Mouse (Mus musculus) hindbrain, embryonic 11.5 days (tissue): ENCODE measurements around the gene Gipc2. TPM values are rescaled to one million over a fixed set of nuclear protein-coding genes. Genes with fewer than 3 reads are reported as not detected.
A peak's percentile ranks its signal among the peaks of the same experiment; 100 is the strongest.

Experiments
- ATAC-seq: fragments of 200-750 bp; cut with Nextera tagmentation; 2 replicates; pipeline ENCODE4 v1.8.0; 2017; ENCODE audit warnings: mild to moderate bottlenecking, moderate TSS enrichment, moderate library complexity; ENCODE audit not compliant: low FRiP score
- DNase-seq: peaks from one replicate; pipeline ENCODE4 v3.0.0-alpha.2; 2015; ENCODE audit warnings: low spot score
- H3K27ac ChIP-seq: fragments of 300-500 bp; sonication (generic); 2 replicates; pipeline ENCODE4 v1.5.1; 2014; ENCODE audit warnings: mild to moderate bottlenecking, low read depth, low read length
- H3K27me3 ChIP-seq: fragments of 300-500 bp; sonication (generic); 2 replicates; pipeline ENCODE4 v1.6.1; 2014; ENCODE audit warnings: mild to moderate bottlenecking, low read length, moderate library complexity, mixed read lengths; ENCODE audit not compliant: control insufficient read depth, insufficient read depth
- H3K36me3 ChIP-seq: fragments of 300-500 bp; sonication (generic); 2 replicates; pipeline ENCODE4 v1.6.1; 2014; ENCODE audit warnings: mild to moderate bottlenecking, low read length, moderate library complexity, mixed read lengths; ENCODE audit not compliant: control insufficient read depth, insufficient read depth
- H3K4me1 ChIP-seq: fragments of 300-500 bp; sonication (generic); replicated peaks from 2 replicates; pipeline ENCODE4 v1.6.1; 2014; ENCODE audit warnings: low read length, mixed read lengths; ENCODE audit not compliant: control insufficient read depth, insufficient read depth
- H3K4me2 ChIP-seq: fragments of 300-500 bp; sonication (generic); replicated peaks from 2 replicates; pipeline ENCODE4 v1.6.1; 2014; ENCODE audit warnings: mild to moderate bottlenecking, low read depth, low read length
- H3K4me3 ChIP-seq: fragments of 300-500 bp; sonication (generic); 2 replicates; pipeline ENCODE4 v1.5.1; 2014; ENCODE audit warnings: low read depth, low read length
- H3K9ac ChIP-seq: fragments of 300-500 bp; sonication (generic); 2 replicates; pipeline ENCODE4 v1.6.1; 2014; ENCODE audit warnings: low read depth, low read length
- H3K9me3 ChIP-seq: fragments of 300-500 bp; sonication (generic); 2 replicates; pipeline ENCODE4 v1.6.1; 2016; ENCODE audit warnings: low read length; ENCODE audit not compliant: control insufficient read depth
- WGBS: fragments of 180-500 bp; shearing (Covaris S2); extraction: QIAGEN DNeasy Blood & Tissue Kit; methylation state at CpG from one replicate; pipeline ENCODE4 v1.1.7; 2014; 5-methylcytosine and 5-hydroxymethylcytosine counted together
- polyA plus RNA-seq: library from polyadenylated mRNA; unstranded; fragments of >200 nt; fragmentation: Nextera tagmentation; extraction: Ambion mirVana; gene quantifications from 2 replicates; pipeline ENCODE4 v1.2.1, GENCODE M21; 2014

Gene Gipc2
- polyA plus RNA-seq, 1 experiment from 2014 or later = 5.0 TPM

GRCm38 (mm10) chr3:152122720-152123119 is 43.3 kb downstream of the Gipc2 start:
- H3K27ac ChIP-seq = no peak overlapping the region
- no peak overlapping the region for H3K4me3 ChIP-seq
- no peak overlapping the region for H3K9ac ChIP-seq
- 70% methylated on average over 3 of the region's 3 CpGs for WGBS
- H3K9me3 ChIP-seq = no peaks in the 10 kb centered on the region
- H3K27me3 ChIP-seq = no peaks in the 10 kb centered on the region
- H3K4me1 ChIP-seq = no peaks in the 10 kb centered on the region
- H3K4me2 ChIP-seq = no peak overlapping the region
- DNase-seq (no peak), ATAC-seq (no peak)
- no peaks in the 10 kb centered on the region for H3K36me3 ChIP-seq

DNA sequence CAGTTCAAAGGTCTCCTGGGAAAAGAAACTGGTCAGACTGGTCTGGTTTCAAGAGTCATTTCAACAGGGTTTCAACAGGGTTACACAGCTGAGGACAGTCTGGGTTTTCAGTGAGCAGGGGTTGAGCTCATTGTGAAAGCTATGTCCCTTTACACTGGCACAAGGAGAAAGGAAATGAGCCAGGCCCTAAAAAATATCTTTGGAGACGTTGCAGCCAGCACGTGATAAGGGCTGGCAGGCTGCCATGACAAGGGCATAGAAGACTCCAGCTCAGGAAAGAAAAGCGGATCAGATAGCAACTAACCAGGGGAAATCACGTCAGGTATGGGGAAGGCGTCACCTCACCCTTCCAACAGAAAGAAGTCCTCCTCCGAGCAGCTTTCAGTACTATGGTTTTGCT is 43.9 kb downstream of the Gipc2 start:
- H3K27ac ChIP-seq = no peak overlapping the region
- ATAC-seq (no peak), DNase-seq (no peak)
- 74% methylated on average over 6 of the region's 6 CpGs for WGBS
- no peak overlapping the region for H3K4me2 ChIP-seq
- no peaks in the 10 kb centered on the region for H3K4me1 ChIP-seq
- no peaks in the 10 kb centered on the region for H3K27me3 ChIP-seq
- H3K9ac ChIP-seq = no peak overlapping the region
- H3K36me3 ChIP-seq = no peaks in the 10 kb centered on the region
- H3K4me3 ChIP-seq = no peak overlapping the region
- H3K9me3 ChIP-seq = no peaks in the 10 kb centered on the region

- no peak for ATAC-seq
These were observed 44.6 kb downstream of the Gipc2 start for GRCm38 (mm10) chr3:152121169-152122009.

GRCm38 (mm10) chr3:152119987-152120386 is 46.0 kb downstream of the Gipc2 start:
- no peaks in the 10 kb centered on the region for H3K4me1 ChIP-seq
- no peak for ATAC-seq
- DNase-seq = no peak

More at GRCm38 (mm10) chr3:152121169-152122009, 44.6 kb downstream of the Gipc2 start:
- Histone ChIP-seq H3K9me3 (no peaks in the 10 kb centered on the region), H3K4me3 (no peak overlapping the region), H3K4me1 (no peaks in the 10 kb centered on the region), H3K27ac (no peak overlapping the region), H3K9ac (no peak overlapping the region), H3K36me3 (no peaks in the 10 kb centered on the region), H3K27me3 (no peaks in the 10 kb centered on the region), H3K4me2 (no peak overlapping the region)
- no peak for DNase-seq
- 82% methylated on average over 11 of the region's 11 CpGs for WGBS

DNA sequence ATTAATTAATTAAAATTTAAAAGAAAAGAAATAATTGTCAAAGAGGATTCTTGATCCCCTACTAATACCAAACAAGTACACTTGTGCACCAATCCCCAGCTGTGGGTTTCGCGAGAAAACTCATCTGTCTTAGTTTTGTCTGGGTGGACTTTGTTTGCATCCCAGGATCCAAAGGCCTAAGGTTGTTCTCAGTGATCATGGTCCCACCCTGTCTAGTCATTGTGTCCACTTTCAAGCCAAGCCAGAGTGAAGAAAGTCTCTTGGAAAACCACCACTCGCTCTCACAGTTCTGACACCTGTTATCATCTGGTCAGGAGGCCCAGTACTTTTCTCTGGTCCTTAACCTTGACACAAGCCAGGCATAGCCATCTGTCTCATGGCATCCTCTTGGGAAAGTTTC is 48.1 kb downstream of the Gipc2 start:
- H3K36me3 ChIP-seq = no peaks in the 10 kb centered on the region
- H3K4me1 ChIP-seq = no peaks in the 10 kb centered on the region
- no peak for ATAC-seq
- WGBS = 95% methylated on average over 3 of the region's 3 CpGs
- no peak overlapping the region for H3K4me3 ChIP-seq
- H3K9ac ChIP-seq = no peak overlapping the region
- H3K9me3 ChIP-seq = no peaks in the 10 kb centered on the region
- no peaks in the 10 kb centered on the region for H3K27me3 ChIP-seq
- DNase-seq = no peak
- H3K4me2 ChIP-seq = no peak overlapping the region
- H3K27ac ChIP-seq = no peak overlapping the region

More at GRCm38 (mm10) chr3:152119987-152120386, 46.0 kb downstream of the Gipc2 start:
- Histone ChIP-seq H3K27me3 (no peaks in the 10 kb centered on the region), H3K4me2 (no peak overlapping the region), H3K36me3 (no peaks in the 10 kb centered on the region), H3K9me3 (no peaks in the 10 kb centered on the region), H3K9ac (no peak overlapping the region), H3K4me3 (no peak overlapping the region), H3K27ac (no peak overlapping the region)
- WGBS = 66% methylated on average over 4 of the region's 4 CpGs

- Histone ChIP-seq H3K9me3 (no peaks in the 10 kb centered on the region), H3K27me3 (no peaks in the 10 kb centered on the region), H3K4me2 (no peak overlapping the region), H3K4me3 (no peak overlapping the region), H3K27ac (no peak overlapping the region), H3K36me3 (no peaks in the 10 kb centered on the region), H3K9ac (no peak overlapping the region), H3K4me1 (no peaks in the 10 kb centered on the region)
- ATAC-seq (no peak), DNase-seq (no peak)
- WGBS = 97% methylated on average over 3 of the region's 3 CpGs
These were observed 49.9 kb downstream of the Gipc2 start for GRCm38 (mm10) chr3:152116140-152116539.

DNA sequence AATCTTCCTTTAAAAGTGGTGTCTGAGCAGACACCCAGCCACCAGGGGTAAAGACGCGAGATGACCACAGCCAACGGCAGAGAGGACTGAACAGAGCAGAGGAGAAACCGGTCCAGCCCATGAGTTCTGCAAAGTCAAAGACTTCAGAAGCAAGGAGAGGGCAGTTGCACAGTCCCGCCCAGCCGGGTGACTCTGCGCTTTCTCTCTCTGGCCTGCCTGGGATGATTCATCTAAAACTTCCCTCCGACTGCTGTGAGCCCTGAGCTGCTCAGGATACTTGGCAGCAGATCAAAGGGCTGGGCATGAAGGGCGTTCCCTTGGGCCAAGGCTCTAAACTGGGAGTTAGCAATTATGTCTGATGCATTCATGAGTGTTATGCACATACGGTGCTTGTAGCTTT is 51.2 kb downstream of the Gipc2 start:
- DNase-seq = peak; percentile 46
- no peak overlapping the region for H3K4me2 ChIP-seq

GRCm38 (mm10) chr3:152114222-152114621 is 51.8 kb downstream of the Gipc2 start:
- H3K9me3 ChIP-seq = no peaks in the 10 kb centered on the region
- H3K27me3 ChIP-seq = no peaks in the 10 kb centered on the region
- no peak overlapping the region for H3K4me2 ChIP-seq
- no peak overlapping the region for H3K4me3 ChIP-seq
- no peak overlapping the region for H3K9ac ChIP-seq
- DNase-seq (no peak), ATAC-seq (no peak)
- no peaks in the 10 kb centered on the region for H3K4me1 ChIP-seq
- WGBS = 71% methylated on average over 4 of the region's 4 CpGs
- H3K36me3 ChIP-seq = no peaks in the 10 kb centered on the region
- no peak overlapping the region for H3K27ac ChIP-seq

More for the DNA sequence above, 51.2 kb downstream of the Gipc2 start:
- Histone ChIP-seq H3K4me1 (no peaks in the 10 kb centered on the region), H3K27ac (no peak overlapping the region), H3K9ac (no peak overlapping the region), H3K4me3 (no peak overlapping the region), H3K9me3 (no peaks in the 10 kb centered on the region), H3K27me3 (no peaks in the 10 kb centered on the region), H3K36me3 (no peaks in the 10 kb centered on the region)
- ATAC-seq = 0 out of 2 replicates have a peak, but pooled peaks have one; percentile 46
- WGBS = 48% methylated on average over 10 of the region's 10 CpGs

GRCm38 (mm10) chr3:152113496-152113895 is 52.5 kb downstream of the Gipc2 start:
- ATAC-seq (no peak), DNase-seq (no peak)
- H3K27ac ChIP-seq = no peak overlapping the region
- WGBS = 76% methylated on average over 7 of the region's 7 CpGs
- H3K27me3 ChIP-seq = no peaks in the 10 kb centered on the region
- no peaks in the 10 kb centered on the region for H3K36me3 ChIP-seq
- H3K4me1 ChIP-seq = no peaks in the 10 kb centered on the region
- H3K4me3 ChIP-seq = no peak overlapping the region
- H3K9me3 ChIP-seq = no peaks in the 10 kb centered on the region
- H3K9ac ChIP-seq = no peak overlapping the region
- no peak overlapping the region for H3K4me2 ChIP-seq
